Mouse (Mus musculus) testis, adult 10 weeks (tissue): Measurements from ENCODE around the gene Hspa1a. TPM values are rescaled to one million over a fixed set of nuclear protein-coding genes. Genes with fewer than 3 reads are reported as not detected.

Experiments
- polyA plus RNA-seq: library from polyadenylated mRNA; stranded (reverse); fragments of 350-450 nt; fragmentation: Illumina TruSeq; extraction: RNeasy Lipid Tissue Mini Kit (QIAGEN cat#74804); gene quantifications from one replicate; pipeline ENCODE4 v1.2.3, GENCODE M21; 2014; ENCODE audit warnings: low read depth, low replicate concordance

Gene Hspa1a
- 0.57 TPM for polyA plus RNA-seq

DNA sequence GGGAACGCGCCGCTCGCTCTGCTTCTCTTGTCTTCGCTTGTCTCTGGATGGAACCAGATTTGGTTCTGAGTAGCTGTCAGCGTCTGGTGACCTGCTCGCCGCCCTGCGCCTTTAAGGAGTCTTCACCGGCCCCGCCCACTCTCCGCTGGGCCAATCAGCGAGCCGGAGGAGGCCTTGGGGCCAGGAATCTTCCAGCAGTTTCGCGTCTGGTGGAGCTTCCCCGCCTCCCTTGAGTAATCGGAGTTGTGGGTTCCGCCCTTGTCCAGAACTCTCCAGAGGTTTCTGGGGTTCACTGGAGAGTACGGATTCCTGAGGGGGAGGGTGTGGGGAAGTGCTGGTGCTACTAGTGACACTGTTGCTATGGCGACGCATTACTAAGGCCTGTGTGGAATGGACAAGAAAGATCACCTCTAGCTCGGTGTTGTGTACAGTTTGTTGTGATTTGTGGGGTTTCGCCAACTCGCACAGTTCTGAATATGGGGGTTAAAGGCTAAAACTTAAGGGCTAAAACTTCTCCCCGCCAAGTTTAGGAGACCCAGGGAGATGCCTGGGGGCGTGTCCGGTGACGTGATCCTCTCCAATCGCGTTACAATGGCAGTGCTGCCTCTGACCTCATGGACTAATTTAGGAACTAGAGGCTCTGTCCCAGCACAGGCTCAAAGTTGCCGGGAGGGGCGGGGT lies at the start of gene Hspa1a, which contains the start of gene Hspa1l:
Gene Hspa1a, minus strand, starts transcription at position 88 of the 681 bp plus-strand sequence.
Gene Hspa1l, plus strand, starts transcription at position 635 of the 681 bp plus-strand sequence.

DNA sequence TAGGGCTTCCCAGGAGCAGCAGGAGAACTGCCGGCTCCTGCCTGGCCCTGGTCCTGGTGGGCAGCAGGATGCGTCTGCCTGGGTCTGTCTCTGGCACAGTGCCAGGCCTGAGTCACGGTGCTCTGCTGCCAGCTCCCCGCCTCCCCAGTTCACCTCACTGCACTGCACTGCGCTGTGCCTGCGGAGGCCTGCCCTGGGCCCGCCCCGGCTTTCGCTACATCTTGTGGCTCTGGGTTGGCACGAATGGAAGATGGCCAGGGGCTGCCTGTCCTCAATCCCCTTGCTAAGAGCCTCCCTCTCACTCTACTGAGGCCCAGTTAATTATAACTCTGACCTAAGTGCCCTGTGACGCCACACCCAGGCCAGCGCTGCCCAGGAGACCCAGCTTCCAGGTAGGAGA lies 44.4 kb upstream of the Hspa1a start, which contains the start of gene Vwa7:
Gene Vwa7, plus strand, starts transcription at position 204 of the 400 bp plus-strand sequence.

DNA sequence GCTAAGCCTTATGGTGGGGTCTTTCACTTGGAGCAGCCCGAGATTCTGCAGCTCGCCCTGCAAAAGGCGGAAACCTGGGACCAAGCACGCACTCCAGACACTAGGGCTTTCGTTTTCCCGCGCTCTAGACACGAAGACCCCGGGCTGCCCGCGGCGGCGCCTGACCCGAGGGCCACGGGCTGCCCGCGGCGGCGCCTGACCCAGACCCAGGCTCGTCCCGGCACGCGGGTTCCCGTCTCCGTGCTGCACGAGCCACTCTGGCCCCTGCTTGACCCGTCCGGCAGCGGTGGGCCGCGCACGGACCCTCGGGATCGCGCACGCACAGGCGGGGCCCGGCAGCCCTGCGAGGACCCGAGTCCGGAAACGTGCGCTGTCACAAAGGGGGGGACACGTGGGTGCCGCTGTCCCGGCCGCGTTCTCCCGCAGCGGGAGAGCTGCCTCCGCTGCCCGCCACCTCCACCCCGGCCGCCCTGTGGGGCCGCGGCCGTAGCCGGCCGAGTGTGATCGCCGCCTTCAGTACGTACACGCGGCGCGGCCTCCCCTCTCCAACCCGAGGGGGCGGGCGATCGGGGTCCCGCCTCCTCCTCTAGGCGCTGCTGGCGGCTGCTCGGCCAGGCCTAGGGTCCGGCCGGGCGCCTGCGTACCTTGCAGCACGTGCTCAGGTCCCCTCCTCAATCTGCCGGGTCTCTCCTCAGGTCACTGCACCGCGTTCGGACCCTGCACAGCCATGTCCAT lies 28.9 kb upstream of the Hspa1a start, which contains the start of gene Vars:
Gene Vars, plus strand, starts transcription at position 271 of the 735 bp plus-strand sequence.

DNA sequence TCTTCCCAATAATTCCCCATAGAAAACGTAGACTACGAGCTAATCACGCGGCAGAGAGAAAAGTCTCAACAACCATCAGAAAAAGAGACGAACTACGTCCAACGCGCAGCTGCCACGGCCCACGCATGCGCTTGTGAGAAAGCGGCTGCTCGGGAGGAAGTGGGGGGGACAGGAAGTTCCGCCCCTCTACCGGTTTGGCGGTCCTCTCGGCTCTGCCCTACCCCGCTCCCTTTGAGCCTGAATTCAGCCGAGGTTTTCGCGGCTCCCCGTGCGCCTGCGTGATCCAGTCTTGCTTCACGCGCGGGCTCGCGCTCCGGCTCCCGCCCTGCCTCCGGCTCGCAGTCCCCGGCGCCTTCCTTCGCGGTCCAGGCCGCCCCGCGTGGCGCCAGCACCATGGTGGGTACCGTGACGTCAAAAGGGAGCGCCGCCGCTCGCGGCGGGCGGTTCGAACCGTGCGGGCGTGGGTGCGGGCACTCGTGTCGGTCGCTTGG lies 9.8 kb upstream of the Hspa1a start, which contains the start of gene Lsm2:
Gene Lsm2, plus strand, starts transcription at position 173 of the 491 bp plus-strand sequence.

DNA sequence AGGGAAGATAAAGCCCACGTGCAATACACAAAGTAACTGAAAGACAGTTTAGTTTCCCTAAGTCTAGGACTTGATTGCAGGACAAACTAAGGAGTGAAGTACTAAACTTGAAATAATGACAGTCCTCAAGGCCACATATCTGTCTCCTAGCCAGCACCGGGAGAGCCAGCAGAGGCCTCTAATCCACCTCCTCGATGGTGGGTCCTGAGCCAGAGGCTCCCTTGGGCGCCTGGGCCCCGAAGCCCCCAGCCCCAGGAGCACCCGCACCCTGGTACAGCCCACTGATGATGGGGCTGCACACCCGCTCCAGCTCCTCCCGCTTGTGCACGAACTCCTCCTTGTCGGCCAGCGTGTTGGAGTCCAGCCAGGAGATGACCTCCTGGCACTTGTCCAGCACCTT lies 2.1 kb downstream of the Hspa1a start, which contains the start of gene Gm20481:
Gene Gm20481, plus strand, starts transcription at position 91 of the 400 bp plus-strand sequence.

DNA sequence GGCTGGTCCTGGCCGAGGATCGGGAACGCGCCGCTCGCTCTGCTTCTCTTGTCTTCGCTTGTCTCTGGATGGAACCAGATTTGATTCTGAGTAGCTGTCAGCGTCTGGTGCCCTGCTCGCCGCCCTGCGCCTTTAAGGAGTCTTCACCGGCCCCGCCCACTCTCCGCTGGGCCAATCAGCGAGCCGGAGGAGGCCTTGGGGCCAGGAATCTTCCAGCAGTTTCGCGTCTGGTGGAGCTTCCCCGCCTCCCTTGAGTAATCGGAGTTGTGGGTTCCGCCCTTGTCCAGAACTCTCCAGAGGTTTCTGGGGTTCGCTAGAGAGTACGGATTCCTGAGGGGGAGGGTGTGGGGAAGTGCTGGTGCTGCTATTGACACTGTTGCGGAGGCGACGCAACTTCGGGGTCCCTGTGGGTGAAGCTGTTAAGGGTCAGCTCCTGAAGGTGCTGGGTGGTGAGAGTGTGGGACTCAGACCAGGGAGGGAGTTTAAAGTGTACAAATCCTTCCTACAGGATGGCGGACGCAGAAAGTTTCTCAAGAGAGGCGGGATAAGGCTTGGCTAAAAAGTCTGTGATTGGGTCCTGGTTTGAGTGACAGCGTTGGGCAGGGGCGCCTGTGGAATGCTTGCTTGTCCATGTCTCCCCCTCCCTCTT lies 12.7 kb downstream of the Hspa1a start, which contains the start of gene Hspa1b:
Gene Hspa1b, minus strand, starts transcription at position 109 of the 649 bp plus-strand sequence.

DNA sequence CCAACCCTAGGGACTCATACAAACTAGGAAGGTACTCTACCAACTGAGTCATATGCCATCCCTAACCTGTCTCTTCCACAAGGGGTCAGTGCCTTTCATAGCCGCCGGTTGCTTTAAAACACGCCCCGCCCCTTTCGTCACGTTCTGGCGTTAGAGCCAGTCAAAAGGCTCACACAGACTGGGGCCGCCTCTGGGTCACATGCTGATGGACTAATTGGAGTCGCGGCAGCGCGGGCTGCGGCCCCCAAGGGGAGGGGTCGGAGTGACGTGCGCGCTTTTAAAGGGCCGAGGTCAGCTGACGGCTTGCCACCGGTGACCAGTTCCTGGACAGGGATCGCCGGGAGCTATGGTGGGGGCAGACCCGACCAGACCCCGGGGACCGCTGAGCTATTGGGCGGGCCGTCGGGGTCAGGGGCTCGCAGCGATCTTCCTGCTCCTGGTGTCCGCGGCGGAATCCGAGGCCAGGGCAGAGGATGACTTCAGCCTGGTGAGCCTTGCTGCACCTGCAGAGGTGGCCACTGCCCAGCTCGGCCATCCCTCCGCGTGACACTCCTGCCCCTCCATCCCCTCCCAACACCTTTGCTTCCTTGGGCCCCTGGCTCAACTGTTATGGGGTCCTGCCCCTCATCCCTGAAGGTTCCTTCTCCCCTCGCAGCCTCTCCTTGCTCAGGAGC lies 40.8 kb downstream of the Hspa1a start, which contains the start of gene Neu1:
Gene Neu1, plus strand, starts transcription at position 193 of the 674 bp plus-strand sequence.

Other genes starting within 250 kb of the Hspa1a start
- 1.2 TPM for gene C4b, start 228.3 kb downstream of the Hspa1a start, polyA plus RNA-seq
- gene Cyp21a1, start 167.6 kb downstream of the Hspa1a start, polyA plus RNA-seq = not detected
- gene Stk19, start 135.2 kb downstream of the Hspa1a start, polyA plus RNA-seq = 8.2 TPM
- 5.8 TPM for gene Dxo, start 135.1 kb downstream of the Hspa1a start, polyA plus RNA-seq
- gene Skiv2l, start 121.9 kb downstream of the Hspa1a start, polyA plus RNA-seq = 7.9 TPM
- gene Nelfe, start 121.8 kb downstream of the Hspa1a start, polyA plus RNA-seq = 10.0 TPM
- 0.43 TPM for gene Cfb, start 109.6 kb downstream of the Hspa1a start, polyA plus RNA-seq
- gene Zbtb12, start 92.7 kb downstream of the Hspa1a start, polyA plus RNA-seq = 0.18 TPM
- gene Gm20547, start 90.1 kb downstream of the Hspa1a start, polyA plus RNA-seq = 0.08 TPM
- gene C2, start 73.9 kb downstream of the Hspa1a start, polyA plus RNA-seq = 6.5 TPM
- 25.4 TPM for gene Ehmt2, start 73.7 kb downstream of the Hspa1a start, polyA plus RNA-seq
- gene Slc44a4, start 57.7 kb downstream of the Hspa1a start, polyA plus RNA-seq = not detected
- 0.41 TPM for gene Neu1, start 40.9 kb downstream of the Hspa1a start, polyA plus RNA-seq
- gene Hspa1b, start 12.9 kb downstream of the Hspa1a start, polyA plus RNA-seq = 0.56 TPM
- not detected for gene Gm20481, start 2.2 kb downstream of the Hspa1a start, polyA plus RNA-seq
- 215 TPM for gene Hspa1l, start 547 bp upstream of the Hspa1a start, polyA plus RNA-seq
- gene Lsm2, start 9.7 kb upstream of the Hspa1a start, polyA plus RNA-seq = 115 TPM
- 53.6 TPM for gene Vars, start 28.8 kb upstream of the Hspa1a start, polyA plus RNA-seq
- 0.15 TPM for gene Vwa7, start 44.4 kb upstream of the Hspa1a start, polyA plus RNA-seq
- gene Sapcd1, start 55.9 kb upstream of the Hspa1a start, polyA plus RNA-seq = not detected
- gene Msh5, start 74.6 kb upstream of the Hspa1a start, polyA plus RNA-seq = 8.7 TPM
- 10.5 TPM for gene Clic1, start 77.8 kb upstream of the Hspa1a start, polyA plus RNA-seq
- 0.56 TPM for gene Ddah2, start 86.9 kb upstream of the Hspa1a start, polyA plus RNA-seq
- gene Ly6g6c, start 93.2 kb upstream of the Hspa1a start, polyA plus RNA-seq = 19.3 TPM
- 1.5 TPM for gene Mpig6b, start 94.0 kb upstream of the Hspa1a start, polyA plus RNA-seq
- not detected for gene Ly6g6e, start 104.7 kb upstream of the Hspa1a start, polyA plus RNA-seq
- not detected for gene Ly6g6d, start 105.9 kb upstream of the Hspa1a start, polyA plus RNA-seq
- gene Ly6g6f, start 113.5 kb upstream of the Hspa1a start, polyA plus RNA-seq = not detected
- gene Abhd16a, start 117.1 kb upstream of the Hspa1a start, polyA plus RNA-seq = 8.2 TPM
- gene Ly6g5c, start 136.1 kb upstream of the Hspa1a start, polyA plus RNA-seq = not detected
- gene Ly6g5b, start 143.3 kb upstream of the Hspa1a start, polyA plus RNA-seq = not detected
- 8.7 TPM for gene Gpank1, start 149.3 kb upstream of the Hspa1a start, polyA plus RNA-seq
- gene Csnk2b, start 149.9 kb upstream of the Hspa1a start, polyA plus RNA-seq = 948 TPM
- gene D17H6S53E, start 154.2 kb upstream of the Hspa1a start, polyA plus RNA-seq = 0.28 TPM
- not detected for gene Apom, start 159.9 kb upstream of the Hspa1a start, polyA plus RNA-seq
- gene Bag6, start 163.0 kb upstream of the Hspa1a start, polyA plus RNA-seq = 44.2 TPM
- 14.1 TPM for gene Prrc2a, start 192.7 kb upstream of the Hspa1a start, polyA plus RNA-seq
- 379 TPM for gene Aif1, start 203.9 kb upstream of the Hspa1a start, polyA plus RNA-seq
- not detected for gene Lst1, start 216.3 kb upstream of the Hspa1a start, polyA plus RNA-seq
- gene Ltb, start 222.3 kb upstream of the Hspa1a start, polyA plus RNA-seq = not detected
- gene Tnf, start 229.9 kb upstream of the Hspa1a start, polyA plus RNA-seq = not detected
- not detected for gene Lta, start 233.2 kb upstream of the Hspa1a start, polyA plus RNA-seq
- not detected for gene Gm16181, start 248.7 kb upstream of the Hspa1a start, polyA plus RNA-seq